Mouse (Mus musculus) MEL (cell line): ENCODE data around the gene Gfi1. TPM values are rescaled to one million over a fixed set of nuclear protein-coding genes. Genes with fewer than 3 reads are reported as not detected.

Experiments
- polyA plus RNA-seq, 2 experiments: library from polyadenylated mRNA; stranded (reverse) in 1 of 2; unstranded in 1 of 2; fragments of >175 nt in 1 of 2; fragments of >200 nt in 1 of 2; gene quantifications; 2 replicates each; pipeline versions ENCODE4 v1.2.1 to v1.2.4; 2012; ENCODE audit warnings: low replicate concordance in 2 of 2, low read depth in 1 of 2; ENCODE audit not compliant: insufficient read length in 2 of 2, insufficient read depth in 1 of 2, missing spikeins in 1 of 2
- total RNA-seq: library from RNA; depleted of rRNA; stranded (reverse); fragments of 300-350 nt; gene quantifications from 2 replicates; pipeline ENCODE4 v1.2.3, GENCODE M21; 2012; rRNA removed

Gene Gfi1
- total and polyA plus RNA-seq, 3 experiments: 0.04 TPM; not detected in 2

Other genes with a start within 250 kb of the Gfi1 start
- gene Gm42669, start 218.4 kb downstream of the Gfi1 start, total RNA-seq: 0.04 TPM in 1 of 2 replicates, not detected in the other
- under 1 TPM in 1 of 2 experiments, not detected in 1; 0.21 TPM for gene Gm42669, start 218.4 kb downstream of the Gfi1 start, polyA plus RNA-seq
- gene 1700028K03Rik, start 191.3 kb downstream of the Gfi1 start, total RNA-seq: not detected in 2 replicates
- not detected for gene 1700028K03Rik, start 191.3 kb downstream of the Gfi1 start, polyA plus RNA-seq
- gene Rpap2, start 128.7 kb downstream of the Gfi1 start, total RNA-seq: 13.4 and 13.8 TPM in 2 replicates
- gene Rpap2, start 128.7 kb downstream of the Gfi1 start, polyA plus RNA-seq: 10 to 100 TPM in 1 of 2 experiments, not detected in 1; 10.8 TPM
- gene Glmn, start 128.1 kb downstream of the Gfi1 start, total RNA-seq: 7.3 and 7.8 TPM in 2 replicates
- gene Glmn, start 128.1 kb downstream of the Gfi1 start, polyA plus RNA-seq: 1 to 10 TPM in 1 of 2 experiments, not detected in 1; 7.9 TPM
- not detected in 2 replicates for gene Ube2d2b, start 104.1 kb upstream of the Gfi1 start, total RNA-seq
- gene Ube2d2b, start 104.1 kb upstream of the Gfi1 start, polyA plus RNA-seq: under 1 TPM in 1 of 2 experiments, not detected in 1; 0.08 TPM
- gene Evi5, start 149.1 kb upstream of the Gfi1 start, total RNA-seq: 4.6 and 5.4 TPM in 2 replicates
- gene Evi5, start 149.1 kb upstream of the Gfi1 start, polyA plus RNA-seq: 1 to 10 TPM in 1 of 2 experiments, not detected in 1; 8.4 TPM
- gene Rpl5, start 174.5 kb upstream of the Gfi1 start, total RNA-seq: 533 and 601 TPM in 2 replicates
- gene Rpl5, start 174.5 kb upstream of the Gfi1 start, polyA plus RNA-seq: 10 to 100 TPM in 1 of 2 experiments, not detected in 1; 43.2 TPM